Mouse (Mus musculus) MEL (cell line): ENCODE measurements around the gene Kxd1. TPM values are rescaled to one million over a fixed set of nuclear protein-coding genes. Genes with fewer than 3 reads are reported as not detected.

Experiments used
- DNase-seq: peaks from one replicate; pipeline ENCODE4 v3.0.0; 2011; ENCODE audit warnings: low read depth, low spot score
- H3K27ac ChIP-seq: 2 replicates; pipeline ENCODE4 v1.5.1; 2012; ENCODE audit warnings: low read depth, mild to moderate bottlenecking, control low read depth, low read length, moderate library complexity; ENCODE audit not compliant: control insufficient read depth
- H3K27me3 ChIP-seq, 2 experiments: fragments of 150-350 bp in 1 of 2; sonication (generic) in 1 of 2; 2 replicates each; pipeline ENCODE4 v1.6.1; 2012; ENCODE audit warnings: low read length in 2 of 2, mild to moderate bottlenecking in 2 of 2, improper control_type of control experiment in 1 of 2, moderate library complexity in 1 of 2; ENCODE audit not compliant: insufficient read depth in 2 of 2, control insufficient read depth in 1 of 2
- H3K36me3 ChIP-seq, 2 experiments: 2 replicates each; pipeline ENCODE4 v1.6.1; 2012 to 2014; ENCODE audit warnings: low read length in 2 of 2, improper control_type of control experiment in 1 of 2, inconsistent platforms in 1 of 2, mild to moderate bottlenecking in 1 of 2; ENCODE audit not compliant: insufficient read depth in 2 of 2, control insufficient read depth in 1 of 2
- H3K4me1 ChIP-seq, 2 experiments: fragments of 150-350 bp in 1 of 2; sonication (generic) in 1 of 2; 2 replicates each; pipeline ENCODE4 v1.6.1; 2012; ENCODE audit warnings: low read length in 2 of 2, improper control_type of control experiment in 1 of 2, mild to moderate bottlenecking in 1 of 2; ENCODE audit not compliant: insufficient read depth in 2 of 2, control insufficient read depth in 1 of 2
- H3K4me3 ChIP-seq, 2 experiments: fragments of 150-350 bp in 1 of 2; sonication (generic) in 1 of 2; 2 replicates each; pipeline ENCODE4 v1.5.1; 2012; ENCODE audit warnings: low read depth in 2 of 2, low read length in 2 of 2, mild to moderate bottlenecking in 2 of 2, moderate library complexity in 2 of 2, control low read depth in 1 of 2, improper control_type of control experiment in 1 of 2; ENCODE audit not compliant: control insufficient read depth in 1 of 2, insufficient read depth in 1 of 2
- H3K79me2 ChIP-seq: 2 replicates; pipeline ENCODE4 v1.6.1; 2012; ENCODE audit warnings: mild to moderate bottlenecking, low read length, moderate library complexity; ENCODE audit not compliant: control insufficient read depth, poor library complexity, insufficient read depth
- H3K9ac ChIP-seq: 2 replicates; pipeline ENCODE4 v1.6.1; 2012; ENCODE audit warnings: low read depth, mild to moderate bottlenecking, control low read depth, low read length, moderate library complexity; ENCODE audit not compliant: control insufficient read depth, poor library complexity, severe bottlenecking
- H3K9me3 ChIP-seq: fragments of 150-350 bp; sonication (generic); replicated peaks from 2 replicates; pipeline ENCODE4 v1.6.1; 2012; ENCODE audit warnings: mild to moderate bottlenecking, low read length, improper control_type of control experiment, moderate library complexity; ENCODE audit not compliant: insufficient read depth
- CTCF ChIP-seq, 3 experiments: IDR thresholded peaks in 2 of 3; conservative IDR thresholded peaks in 1 of 3; 2 replicates each; pipeline ENCODE4 v1.5.1; 2011 to 2012; ENCODE audit warnings: low read length in 3 of 3, low read depth in 2 of 3, mild to moderate bottlenecking in 2 of 3, improper control_type of control experiment in 1 of 3, inconsistent platforms in 1 of 3, mixed read lengths in 1 of 3, moderate library complexity in 1 of 3; ENCODE audit not compliant: control insufficient read depth in 1 of 3, insufficient read depth in 1 of 3, poor library complexity in 1 of 3, severe bottlenecking in 1 of 3
- HCFC1 ChIP-seq: IDR thresholded peaks from 2 replicates; pipeline ENCODE4 v1.6.1; 2012; ENCODE audit warnings: low read depth, mild to moderate bottlenecking, inconsistent platforms, low read length, improper control_type of control experiment, moderate library complexity
- MYB ChIP-seq: IDR thresholded peaks from 2 replicates; pipeline ENCODE4 v1.6.1; 2011; ENCODE audit warnings: mild to moderate bottlenecking, low read depth, low read length, improper control_type of control experiment
- MYC ChIP-seq: IDR thresholded peaks from 2 replicates; pipeline ENCODE4 v1.6.1; 2011; ENCODE audit warnings: low read depth, mild to moderate bottlenecking, low read length, improper control_type of control experiment, moderate library complexity
- NRF1 ChIP-seq: IDR thresholded peaks from 2 replicates; pipeline ENCODE4 v1.6.1; 2014; ENCODE audit warnings: low read depth, mild to moderate bottlenecking, inconsistent platforms, low read length, improper control_type of control experiment, moderate library complexity; ENCODE audit not compliant: poor library complexity, insufficient read depth, severe bottlenecking
- USF1 ChIP-seq: IDR thresholded peaks from 2 replicates; pipeline ENCODE4 v1.6.1; 2014; ENCODE audit warnings: low read depth, mild to moderate bottlenecking, inconsistent platforms, low read length, improper control_type of control experiment, moderate library complexity
- ZKSCAN1 ChIP-seq: IDR thresholded peaks from 2 replicates; pipeline ENCODE4 v1.6.1; 2012; ENCODE audit warnings: low read depth, mild to moderate bottlenecking, inconsistent platforms, low read length, improper control_type of control experiment, moderate library complexity
- polyA plus RNA-seq, 2 experiments: library from polyadenylated mRNA; stranded (reverse) in 1 of 2; unstranded in 1 of 2; fragments of >175 nt in 1 of 2; fragments of >200 nt in 1 of 2; gene quantifications; 2 replicates each; pipeline versions ENCODE4 v1.2.1 to v1.2.4; 2012; ENCODE audit warnings: low replicate concordance in 2 of 2, low read depth in 1 of 2; ENCODE audit not compliant: insufficient read length in 2 of 2, insufficient read depth in 1 of 2, missing spikeins in 1 of 2
- total RNA-seq: library from RNA; depleted of rRNA; stranded (reverse); fragments of 300-350 nt; gene quantifications from 2 replicates; pipeline ENCODE4 v1.2.3, GENCODE M21; 2012

The Kxd1 gene
- total and polyA plus RNA-seq, 3 experiments: 54.4 to 77.4 TPM; not detected in 1

GRCm38 (mm10) chr8:70461765-70462515, 65.8 kb downstream of the Kxd1 start:
- Histone ChIP-seq H3K4me3 (no peak overlapping the region), H3K27me3 (no peaks in the 10 kb centered on the region), H3K9me3 (no peaks in the 10 kb centered on the region), H3K4me1 (no peaks in the 10 kb centered on the region), H3K79me2 (no peaks in the 10 kb centered on the region), H3K9ac (no peak overlapping the region), H3K27ac (no peak overlapping the region), H3K36me3 (no peaks in the 10 kb centered on the region; a peak in 1 of 4 replicates)
- no peak for DNase-seq
- no peak for TF ChIP-seq USF1

- no peaks in the 10 kb centered on the region for H3K4me1 ChIP-seq
- TF ChIP-seq HCFC1 (no peak), CTCF (IDR thresholded peaks at IDR 0.05 in 2 of 3, conservative IDR thresholded peaks at IDR 0.05 in 1 of 3; ENCODE audit: control insufficient read depth in 1 of 3, insufficient read depth in 1 of 3, low read depth in 2 of 3, low read length in 3 of 3, poor library complexity in 1 of 3, severe bottlenecking in 1 of 3) (no peak), NRF1 (no peak), MYC (no peak), ZKSCAN1 (no peak)
- TF ChIP-seq, all 39 proteins: peak for 0
- H3K36me3 ChIP-seq: no peaks in the 10 kb centered on the region; a peak in 1 of 4 replicates
- H3K9me3 ChIP-seq: no peaks in the 10 kb centered on the region
- no peaks in the 10 kb centered on the region for H3K27me3 ChIP-seq
- no peak for DNase-seq
- no peaks in the 10 kb centered on the region for H3K79me2 ChIP-seq
- no peak overlapping the region for H3K27ac ChIP-seq
- H3K4me3 ChIP-seq: no peak overlapping the region
- no peak overlapping the region for H3K9ac ChIP-seq
Measured at GRCm38 (mm10) chr8:70460606-70461005, 67.2 kb downstream of the Kxd1 start.

- no peaks in the 10 kb centered on the region for H3K9me3 ChIP-seq
- TF ChIP-seq MYB (no peak), CTCF (IDR thresholded peaks at IDR 0.05 in 2 of 3, conservative IDR thresholded peaks at IDR 0.05 in 1 of 3; ENCODE audit: control insufficient read depth in 1 of 3, insufficient read depth in 1 of 3, low read depth in 2 of 3, low read length in 3 of 3, poor library complexity in 1 of 3, severe bottlenecking in 1 of 3) (no peak)
- H3K27me3 ChIP-seq: no peaks in the 10 kb centered on the region
- DNase-seq: no peak
- no peak overlapping the region for H3K9ac ChIP-seq
- no peaks in the 10 kb centered on the region; a peak in 1 of 4 replicates for H3K36me3 ChIP-seq
- H3K79me2 ChIP-seq: no peaks in the 10 kb centered on the region
- no peak overlapping the region for H3K4me3 ChIP-seq
- H3K27ac ChIP-seq: no peak overlapping the region
- no peaks in the 10 kb centered on the region for H3K4me1 ChIP-seq
Measured at GRCm38 (mm10) chr8:70460199-70460598, 67.6 kb downstream of the Kxd1 start.
